Mouse (Mus musculus): ENCODE results near the gene Vmn1r143.
"Not testable (repeated sequence)": the region's sequence is repeated elsewhere in the genome, so short reads cannot be mapped to it uniquely, and the experiment has no call there.

Gene Vmn1r143

DNA sequence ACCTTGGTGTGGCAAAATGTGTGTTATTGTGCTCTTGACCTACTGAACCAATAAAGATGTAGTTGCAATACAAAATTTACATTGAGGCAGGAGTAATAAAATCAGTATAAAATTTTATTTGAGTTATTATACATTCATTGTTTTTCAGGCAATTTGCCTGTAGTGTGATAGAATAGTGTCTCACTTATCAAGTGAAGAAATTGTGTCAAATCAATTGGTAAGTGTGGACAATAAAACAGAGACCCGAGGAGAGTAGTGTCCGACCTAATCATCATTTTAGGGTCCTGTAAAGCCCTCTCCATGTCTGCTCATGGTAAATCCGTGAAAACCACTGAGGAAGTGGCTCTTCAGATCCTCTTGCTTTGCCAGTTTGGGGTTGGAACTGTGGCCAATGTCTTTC is at the start of gene Vmn1r143:
TSS of gene Vmn1r143 (plus strand) at position 301 of the 400 bp plus-strand sequence.
- in situ Hi-C loops (cut with MboI; ENCODE audit: low pct_unique_long_range_greater_than_20kb in 1 of 2, low sequenced_read_pairs in 2 of 2, unreplicated experiment in 1 of 2) = not testable (repeated sequence)

GRCm38 (mm10) chr7:22163935-22164334 is 25.2 kb upstream of the Vmn1r143 start, which contains the start of gene Vmn1r142:
Gene Vmn1r142 (minus strand): TSS chr7:22164035.
- in situ Hi-C loops (cut with MboI; ENCODE audit: low pct_unique_long_range_greater_than_20kb in 1 of 2, low sequenced_read_pairs in 2 of 2, unreplicated experiment in 1 of 2) = not testable (repeated sequence)

DNA sequence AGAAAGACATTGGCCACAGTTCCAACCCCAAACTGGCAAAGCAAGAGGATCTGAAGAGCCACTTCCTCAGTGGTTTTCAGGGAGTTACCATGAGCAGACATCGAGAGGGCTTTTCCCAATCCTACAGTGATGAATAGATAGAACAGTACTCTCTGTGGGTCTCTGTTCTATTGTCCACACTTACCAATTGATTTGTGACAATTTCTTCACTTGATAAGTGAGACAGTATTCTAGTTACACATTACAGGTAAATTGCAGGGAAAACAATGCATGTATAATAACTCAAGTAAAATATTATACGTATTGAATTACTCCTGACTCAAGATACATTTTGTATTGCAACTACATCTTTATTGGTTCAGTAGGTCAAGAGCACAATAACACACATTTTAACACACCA is 12.0 kb downstream of the Vmn1r143 start, which contains the start of gene Gm8653:
TSS of gene Gm8653 (minus strand) at position 101 of the 400 bp plus-strand sequence.
- in situ Hi-C loops (cut with MboI; ENCODE audit: low pct_unique_long_range_greater_than_20kb in 1 of 2, low sequenced_read_pairs in 2 of 2, unreplicated experiment in 1 of 2) = not testable (repeated sequence)

DNA sequence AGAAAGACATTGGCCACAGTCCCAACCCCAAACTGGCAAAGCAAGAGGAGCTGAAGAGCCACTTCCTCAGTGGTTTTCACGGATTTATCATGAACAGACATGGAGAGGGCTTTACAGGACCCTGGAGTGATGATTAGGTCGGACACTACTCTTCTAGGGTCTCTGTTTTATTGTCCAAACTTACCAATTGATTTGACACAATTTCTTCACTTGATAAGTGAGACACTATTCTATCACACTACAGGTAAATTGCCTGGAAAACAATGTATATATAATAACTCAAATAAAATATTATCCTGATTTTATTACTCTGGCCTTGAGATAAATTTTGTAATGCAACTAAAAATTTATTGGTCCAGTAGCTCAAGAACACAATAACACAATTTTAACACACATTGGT is 40.2 kb downstream of the Vmn1r143 start, which contains the start of gene Gm8453:
TSS of gene Gm8453 (minus strand) at position 101 of the 400 bp plus-strand sequence.
- in situ Hi-C loops (cut with MboI; ENCODE audit: low pct_unique_long_range_greater_than_20kb in 1 of 2, low sequenced_read_pairs in 2 of 2, unreplicated experiment in 1 of 2) = not testable (repeated sequence)

Measured in mouse embryonic stem cell (cell line).